Mouse (Mus musculus) gastrocnemius, adult 2 months (tissue): Measurements from ENCODE around the gene Syt7. TPM values are rescaled to one million over a fixed set of nuclear protein-coding genes. Genes with fewer than 3 reads are reported as not detected.

Experiments
- DNase-seq: peaks from one replicate; pipeline ENCODE4 v3.0.0; 2022
- H3K27ac ChIP-seq: fragments of 200-600 bp; 2 replicates; pipeline ENCODE4 v1.8.1; 2022; ENCODE audit warnings: mild to moderate bottlenecking
- H3K4me3 ChIP-seq: fragments of 200-600 bp; 2 replicates; pipeline ENCODE4 v1.8.1; 2022; ENCODE audit warnings: mild to moderate bottlenecking, moderate library complexity
- CTCF ChIP-seq: fragments of 200-600 bp; IDR thresholded peaks from 2 replicates; pipeline ENCODE4 v1.8.1; 2022; ENCODE audit warnings: antibody characterized with exemption, mild to moderate bottlenecking, moderate library complexity
- intact Hi-C: fragments of 180-260 bp; cut with DNase I; formaldehyde crosslinking; loops from one replicate; pipeline ENCODE4 v1.15.1; 2025
- total RNA-seq, 2 experiments: library from RNA; stranded (reverse); gene quantifications; 2 replicates each; pipeline ENCODE4 v1.2.3; 2021

The Syt7 gene
- total RNA-seq, 2 experiments from 2014 or later: 3.1 to 4.0 TPM

GRCm38 (mm10) chr19:10391028-10391427, 2.1 kb downstream of the Syt7 start:
- H3K4me3 ChIP-seq: no peak overlapping the region
- TF ChIP-seq CTCF: no peak
- intact Hi-C loops: loop anchor here (5.0 kb wide), 2 partner anchors 46 to 49 kb away; no protein-coding TSS in a partner anchor
- no peak for DNase-seq
- H3K27ac ChIP-seq: no peak overlapping the region

- peak; percentile 51 for TF ChIP-seq CTCF
- DNase-seq: peak; percentile 36
- Histone ChIP-seq H3K27ac (no peak overlapping the region), H3K4me3 (no peak overlapping the region)
- intact Hi-C loops: loop anchor here (5.0 kb wide), 2 partner anchors 45 to 50 kb away; no protein-coding TSS in a partner anchor
Observed at GRCm38 (mm10) chr19:10391995-10392394, 3.1 kb downstream of the Syt7 start.

GRCm38 (mm10) chr19:10393471-10393870, 4.6 kb downstream of the Syt7 start:
- no peak for TF ChIP-seq CTCF
- Histone ChIP-seq H3K4me3 (no peak overlapping the region), H3K27ac (no peak overlapping the region)
- intact Hi-C loops: loop anchor here (5.0 kb wide), 2 partner anchors 44 to 51 kb away; no protein-coding TSS in a partner anchor
- DNase-seq: no peak

GRCm38 (mm10) chr19:10393874-10394500, 5.1 kb downstream of the Syt7 start:
- no peak overlapping the region for H3K27ac ChIP-seq
- no peak overlapping the region for H3K4me3 ChIP-seq
- no peak for TF ChIP-seq CTCF
- intact Hi-C loops: loop anchor here (5.0 kb wide), 2 partner anchors 43 to 52 kb away; no protein-coding TSS in a partner anchor
- DNase-seq: no peak

- intact Hi-C loops: no loop called here
- peak; percentile 22 for DNase-seq
- Histone ChIP-seq H3K4me3 (no peak overlapping the region), H3K27ac (no peak overlapping the region)
- peak; percentile 48 for TF ChIP-seq CTCF
Observed at GRCm38 (mm10) chr19:10395174-10395573, 6.3 kb downstream of the Syt7 start.

GRCm38 (mm10) chr19:10396962-10397361, 8.1 kb downstream of the Syt7 start:
- DNase-seq: no peak
- intact Hi-C loops: no loop called here
- H3K4me3 ChIP-seq: no peak overlapping the region
- no peak for TF ChIP-seq CTCF
- no peak overlapping the region for H3K27ac ChIP-seq

GRCm38 (mm10) chr19:10397479-10398153, 8.7 kb downstream of the Syt7 start:
- H3K4me3 ChIP-seq: no peak overlapping the region
- no peak for DNase-seq
- TF ChIP-seq CTCF: no peak
- H3K27ac ChIP-seq: no peak overlapping the region
- intact Hi-C loops: no loop called here

GRCm38 (mm10) chr19:10398296-10398695, 9.4 kb downstream of the Syt7 start:
- no peak for DNase-seq
- Histone ChIP-seq H3K4me3 (no peak overlapping the region), H3K27ac (no peak overlapping the region)
- no peak for TF ChIP-seq CTCF
- intact Hi-C loops: no loop called here

- intact Hi-C loops: no loop called here
- peak; percentile 40 for DNase-seq
- Histone ChIP-seq H3K4me3 (no peak overlapping the region), H3K27ac (no peak overlapping the region)
- TF ChIP-seq CTCF: peak; percentile 39; the same call in 1 of the 2 replicates
Observed at GRCm38 (mm10) chr19:10402771-10403494, 14.0 kb downstream of the Syt7 start.

- Histone ChIP-seq H3K27ac (no peak overlapping the region), H3K4me3 (no peak overlapping the region)
- DNase-seq: no peak
- intact Hi-C loops: no loop called here
- no peak for TF ChIP-seq CTCF
Observed at GRCm38 (mm10) chr19:10403593-10404380, 14.9 kb downstream of the Syt7 start.

GRCm38 (mm10) chr19:10404424-10404823, 15.5 kb downstream of the Syt7 start:
- DNase-seq: no peak
- Histone ChIP-seq H3K4me3 (no peak overlapping the region), H3K27ac (no peak overlapping the region)
- TF ChIP-seq CTCF: no peak
- intact Hi-C loops: no loop called here

- intact Hi-C loops: no loop called here
- Histone ChIP-seq H3K27ac (no peak overlapping the region), H3K4me3 (no peak overlapping the region)
- TF ChIP-seq CTCF: no peak
- no peak for DNase-seq
Observed at GRCm38 (mm10) chr19:10404911-10405310, 16.0 kb downstream of the Syt7 start.
